Mouse (Mus musculus) liver, embryonic 12.5 days (tissue): ENCODE data around the gene Tnnt1. TPM values are rescaled to one million over a fixed set of nuclear protein-coding genes. Genes with fewer than 3 reads are reported as not detected.
"Not testable (repeated sequence)": the region's sequence is repeated elsewhere in the genome, so short reads cannot be mapped to it uniquely, and the experiment has no call there.

Experiments used
- ATAC-seq: fragments of 200-750 bp; cut with Nextera tagmentation; 2 replicates; pipeline ENCODE4 v1.8.0; 2017; ENCODE audit warnings: moderate number of reproducible peaks, mild to moderate bottlenecking, moderate library complexity
- H3K27ac ChIP-seq: fragments of 300-500 bp; sonication (generic); 2 replicates; pipeline ENCODE4 v1.5.1; 2016; ENCODE audit warnings: mild to moderate bottlenecking
- H3K27me3 ChIP-seq: fragments of 300-500 bp; sonication (generic); replicated peaks from 2 replicates; pipeline ENCODE4 v1.6.1; 2016; ENCODE audit warnings: mild to moderate bottlenecking, moderate library complexity
- H3K36me3 ChIP-seq: fragments of 300-500 bp; sonication (generic); 2 replicates; pipeline ENCODE4 v1.6.1; 2016; ENCODE audit warnings: mild to moderate bottlenecking, moderate library complexity
- H3K4me1 ChIP-seq: fragments of 300-500 bp; sonication (generic); 2 replicates; pipeline ENCODE4 v1.6.1; 2016
- H3K4me2 ChIP-seq: fragments of 300-500 bp; sonication (generic); 2 replicates; pipeline ENCODE4 v1.6.1; 2016; ENCODE audit warnings: mild to moderate bottlenecking, moderate library complexity
- H3K4me3 ChIP-seq: fragments of 300-500 bp; sonication (generic); 2 replicates; pipeline ENCODE4 v1.5.1; 2016; ENCODE audit warnings: mild to moderate bottlenecking, moderate library complexity
- H3K9ac ChIP-seq: fragments of 300-500 bp; sonication (generic); 2 replicates; pipeline ENCODE4 v1.6.1; 2016; ENCODE audit warnings: mild to moderate bottlenecking, moderate library complexity
- H3K9me3 ChIP-seq: fragments of 300-500 bp; sonication (generic); replicated peaks from 2 replicates; pipeline ENCODE4 v1.6.1; 2016; ENCODE audit warnings: mild to moderate bottlenecking, moderate library complexity
- WGBS: fragments of 180-500 bp; shearing (Covaris S2); methylation state at CpG from one replicate; pipeline ENCODE4 v1.1.7; 2016; ENCODE audit not compliant: insufficient replicate concordance; 5-methylcytosine and 5-hydroxymethylcytosine counted together
- polyA plus RNA-seq: library from polyadenylated mRNA; unstranded; fragments of >200 nt; fragmentation: Nextera tagmentation; extraction: Ambion mirVana; gene quantifications from 2 replicates; pipeline ENCODE4 v1.2.1, GENCODE M21; 2016

Gene Tnnt1
- polyA plus RNA-seq, 1 experiment from 2014 or later: 13.7 TPM

DNA sequence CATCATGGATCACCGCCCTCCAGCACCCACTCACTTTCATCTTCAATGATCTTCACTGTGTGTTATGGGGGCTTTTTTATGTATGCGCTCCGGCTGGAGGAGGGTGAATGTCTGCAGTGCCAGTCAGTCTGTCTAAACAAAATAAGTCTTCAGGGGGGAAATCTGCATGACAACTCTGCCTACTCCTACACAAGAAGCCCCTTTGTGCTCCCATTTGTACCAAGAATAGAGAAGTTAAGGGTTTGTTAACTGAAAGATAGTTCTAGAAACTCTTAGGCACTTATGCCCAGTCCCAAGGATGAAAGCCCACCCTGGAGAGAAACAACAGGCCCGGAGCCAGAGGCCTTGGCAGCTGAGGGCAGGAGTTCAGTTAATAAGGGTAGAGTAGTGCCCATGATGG, 20.2 kb upstream of the Tnnt1 start:
- H3K4me2 ChIP-seq: no peak overlapping the region
- WGBS: 80% methylated on average over 4 of the region's 4 CpGs

DNA sequence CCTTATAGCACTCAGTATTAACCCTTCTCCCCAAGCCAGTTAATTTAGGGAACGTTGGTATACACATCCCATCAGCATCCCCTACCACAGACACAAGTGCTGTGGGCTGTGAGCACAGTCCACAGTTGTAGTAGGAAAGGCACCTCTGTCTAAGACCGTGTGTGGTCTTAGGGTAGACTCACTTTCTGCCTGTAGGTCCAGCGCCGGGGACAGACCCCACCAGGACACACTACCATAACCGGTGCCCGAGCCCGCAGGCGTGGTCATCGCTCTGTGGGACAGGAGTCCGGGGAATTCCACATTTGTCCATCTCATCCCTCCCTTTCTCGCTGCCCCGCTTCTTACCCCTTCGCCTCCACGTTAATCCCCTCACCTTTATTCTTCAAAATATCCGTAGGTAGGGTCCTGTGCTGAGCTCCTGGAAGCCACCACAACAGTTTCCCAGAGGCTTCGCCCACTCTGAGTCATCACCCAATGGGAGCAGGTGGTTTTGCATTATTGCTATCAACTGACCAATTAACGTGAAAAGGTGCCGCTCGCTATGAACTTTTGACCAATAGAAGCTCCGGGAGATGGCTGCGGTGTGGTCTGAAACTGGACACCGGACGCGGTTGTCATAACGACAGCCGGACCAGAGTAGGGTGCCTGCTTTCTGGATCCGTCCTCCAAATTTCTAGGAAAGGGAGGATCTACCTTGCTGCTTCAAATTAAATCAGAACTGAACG, 16.0 kb upstream of the Tnnt1 start, which contains the start of gene Dnaaf3:
TSS of gene Dnaaf3 (minus strand) at position 449 of the 725 bp plus-strand sequence.
- Histone ChIP-seq H3K4me3 (peak within 1 kb of the TSS; percentile 28), H3K4me1 (peaks cover 4% of the 10 kb centered on the region), H3K27me3 (peaks cover 32% of the 10 kb centered on the region), H3K27ac (no peak within 1 kb of the TSS), H3K9me3 (no peaks in the 10 kb centered on the region), H3K4me2 (peak within 1 kb of the TSS; percentile 55), H3K36me3 (no peaks in the 10 kb centered on the region), H3K9ac (no peak within 1 kb of the TSS)
- ATAC-seq: peak; percentile 75
- WGBS: 8% methylated on average over 28 of the region's 28 CpGs

More for the DNA sequence above, 20.2 kb upstream of the Tnnt1 start:
- Histone ChIP-seq H3K27ac (no peak overlapping the region), H3K4me1 (no peaks in the 10 kb centered on the region), H3K27me3 (peaks cover 26% of the 10 kb centered on the region), H3K9me3 (no peaks in the 10 kb centered on the region), H3K9ac (no peak overlapping the region), H3K36me3 (no peaks in the 10 kb centered on the region), H3K4me3 (no peak overlapping the region)
- no peak for ATAC-seq

DNA sequence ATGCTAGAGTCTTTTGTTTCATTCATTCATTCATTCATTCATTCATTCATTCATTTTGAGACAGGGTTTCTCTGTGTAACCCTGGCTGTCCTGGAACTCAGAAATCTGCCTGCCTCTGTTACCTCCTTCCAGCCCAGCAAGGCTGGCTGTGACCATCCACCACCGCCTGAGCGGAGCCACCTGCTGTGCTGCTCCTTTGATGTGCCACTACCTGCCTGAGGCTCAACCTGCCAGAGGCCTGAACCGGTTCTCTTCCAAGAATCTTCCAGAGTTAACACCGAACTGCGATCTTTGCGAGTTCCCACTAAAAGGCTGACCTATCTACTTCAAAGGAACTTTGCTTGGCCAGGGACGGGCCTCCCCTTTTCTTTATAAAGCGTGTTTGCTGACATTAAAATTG, 14.0 kb upstream of the Tnnt1 start:
- not testable (repeated sequence) for H3K36me3 ChIP-seq, ATAC-seq, H3K4me3 ChIP-seq, H3K9ac ChIP-seq, H3K27ac ChIP-seq, H3K9me3 ChIP-seq, H3K4me2 ChIP-seq
- 48% methylated on average over 8 of the region's 8 CpGs for WGBS
- peaks cover 32% of the 10 kb centered on the region for H3K27me3 ChIP-seq
- peaks cover 19% of the 10 kb centered on the region for H3K4me1 ChIP-seq

- Histone ChIP-seq H3K9me3 (no peaks in the 10 kb centered on the region), H3K4me2 (peak overlapping the region; percentile 69), H3K4me3 (no peak overlapping the region), H3K27me3 (peaks cover 21% of the 10 kb centered on the region), H3K4me1 (peaks cover 36% of the 10 kb centered on the region), H3K27ac (no peak overlapping the region), H3K36me3 (no peaks in the 10 kb centered on the region), H3K9ac (no peak overlapping the region)
- 54% methylated on average over 18 of the region's 18 CpGs for WGBS
- no peak for ATAC-seq
Measured at GRCm38 (mm10) chr7:4527302-4527689, 11.1 kb upstream of the Tnnt1 start.

DNA sequence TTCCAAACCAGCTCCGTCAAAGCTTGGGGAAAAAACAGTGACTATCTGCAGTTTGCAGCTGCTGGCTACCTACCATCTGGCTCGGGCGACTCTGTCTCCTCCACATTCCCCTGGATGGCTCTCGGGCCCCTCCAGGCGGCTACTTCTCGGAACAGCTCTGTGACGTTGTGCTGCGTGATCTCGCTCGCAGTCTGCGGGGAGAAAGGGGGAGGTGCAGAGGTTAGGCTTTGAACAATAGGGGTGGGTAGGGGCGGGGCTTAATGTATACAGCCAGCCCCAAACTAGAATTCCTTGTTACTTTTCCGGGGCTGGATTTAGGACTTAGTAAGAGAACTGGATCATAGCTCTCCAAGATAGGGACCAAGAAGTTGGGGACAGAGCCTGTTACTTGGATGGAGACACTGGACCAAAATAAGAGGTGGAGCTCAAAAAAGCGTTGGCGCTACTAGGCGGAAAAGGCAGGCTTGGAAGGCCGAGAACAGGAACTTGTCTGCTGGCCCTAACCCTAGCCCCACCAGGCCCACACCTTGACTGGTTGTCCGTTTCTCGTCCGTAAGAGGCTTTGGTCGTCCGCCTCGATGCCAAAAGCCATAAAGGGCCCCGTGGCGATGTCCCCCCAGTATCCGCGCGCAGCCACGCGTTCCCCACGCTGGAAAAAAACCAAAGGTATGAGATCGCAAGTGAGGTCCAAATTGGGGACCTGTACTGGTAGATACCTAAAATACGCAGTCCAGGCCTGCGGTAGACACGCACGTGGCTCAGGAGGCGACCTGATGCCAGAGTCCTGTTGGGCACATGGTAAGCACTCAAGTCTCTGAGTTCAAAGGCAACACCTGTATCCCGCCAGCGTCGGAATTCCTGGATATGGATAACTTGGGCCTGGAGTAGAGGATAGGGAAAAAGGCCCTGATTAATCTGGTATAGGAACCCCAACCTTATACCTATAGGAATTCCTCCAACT, 10.4 kb upstream of the Tnnt1 start:
- 18% methylated on average over 40 of the region's 40 CpGs for WGBS
- peak; percentile 85 for ATAC-seq
- Histone ChIP-seq H3K9me3 (no peaks in the 10 kb centered on the region), H3K36me3 (no peaks in the 10 kb centered on the region), H3K4me1 (peaks cover 43% of the 10 kb centered on the region), H3K4me3 (peak overlapping the region; percentile 47), H3K27me3 (peaks cover 21% of the 10 kb centered on the region), H3K27ac (no peak overlapping the region; the same call in 1 of the 2 replicates), H3K9ac (peak overlapping the region; percentile 60), H3K4me2 (peak overlapping the region; percentile 69)

- ATAC-seq, H3K4me2 ChIP-seq, H3K4me3 ChIP-seq, H3K9ac ChIP-seq, H3K36me3 ChIP-seq, H3K27ac ChIP-seq, H3K9me3 ChIP-seq: not testable (repeated sequence)
- Histone ChIP-seq H3K4me1 (peaks cover 53% of the 10 kb centered on the region), H3K27me3 (peaks cover 26% of the 10 kb centered on the region)
- 61% methylated on average over 15 of the region's 15 CpGs for WGBS
Measured at GRCm38 (mm10) chr7:4524212-4524922, 8.2 kb upstream of the Tnnt1 start, which contains the start of gene Tnni3. Gene Tnni3, minus strand, starts transcription at chr7:4524229.

GRCm38 (mm10) chr7:4523205-4524130, 7.3 kb upstream of the Tnnt1 start:
- 72% methylated on average over 33 of the region's 33 CpGs for WGBS
- no peak overlapping the region for H3K27ac ChIP-seq
- H3K4me2 ChIP-seq: no peak overlapping the region
- no peaks in the 10 kb centered on the region for H3K36me3 ChIP-seq
- H3K4me3 ChIP-seq: no peak overlapping the region
- H3K27me3 ChIP-seq: peaks cover 26% of the 10 kb centered on the region
- no peak overlapping the region for H3K9ac ChIP-seq
- no peak for ATAC-seq
- H3K9me3 ChIP-seq: no peaks in the 10 kb centered on the region
- peaks cover 55% of the 10 kb centered on the region for H3K4me1 ChIP-seq

- 23% methylated on average over 6 of the region's 6 CpGs for WGBS
- H3K4me2 ChIP-seq: no peak overlapping the region
- no peaks in the 10 kb centered on the region for H3K9me3 ChIP-seq
- H3K9ac ChIP-seq: no peak overlapping the region
- H3K27ac ChIP-seq: no peak overlapping the region
- H3K4me1 ChIP-seq: peaks cover 55% of the 10 kb centered on the region
- no peaks in the 10 kb centered on the region for H3K36me3 ChIP-seq
- no peak overlapping the region for H3K4me3 ChIP-seq
- peaks cover 26% of the 10 kb centered on the region for H3K27me3 ChIP-seq
- ATAC-seq: 0 out of 2 replicates have a peak, but pooled peaks have one; percentile 28
Measured at GRCm38 (mm10) chr7:4522292-4522691, 6.1 kb upstream of the Tnnt1 start.

DNA sequence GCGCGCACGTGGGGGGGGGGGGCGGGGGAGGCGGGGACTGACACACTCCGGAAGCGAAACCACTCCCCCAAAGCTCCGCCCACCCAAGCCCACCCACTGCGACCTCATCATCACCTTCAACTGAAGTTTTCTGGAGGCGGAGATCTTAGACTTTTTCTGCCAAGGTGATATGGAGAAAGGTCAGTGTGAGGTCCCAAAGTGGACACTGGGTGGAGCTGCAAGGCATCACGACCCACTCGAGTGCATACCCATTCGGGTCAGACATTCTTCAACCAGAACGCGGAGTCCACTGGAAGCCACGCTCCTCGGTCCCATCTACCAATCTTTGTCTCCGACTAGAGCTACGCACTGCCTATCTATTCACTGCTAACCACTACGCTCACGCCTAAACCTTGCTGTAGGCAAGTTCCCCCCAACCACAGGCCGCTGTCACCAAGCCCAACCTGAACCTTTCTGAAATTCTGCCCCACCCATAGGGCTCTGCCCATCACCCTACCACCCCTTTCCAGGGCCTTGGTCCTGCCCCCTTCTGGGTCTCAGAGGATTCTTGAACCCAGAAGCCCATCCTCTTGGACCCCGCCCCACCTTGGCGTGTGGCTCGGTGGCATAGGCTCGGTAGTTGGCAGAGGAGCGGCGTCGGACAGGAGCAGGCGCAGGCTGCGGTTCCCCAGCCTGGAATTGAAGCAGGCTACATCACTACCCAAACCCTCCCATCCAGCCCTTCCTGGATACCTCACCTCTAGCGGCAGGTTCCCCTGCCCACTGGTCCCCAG, 5.2 kb upstream of the Tnnt1 start:
- WGBS: 23% methylated on average over 32 of the region's 32 CpGs
- H3K36me3 ChIP-seq: no peaks in the 10 kb centered on the region
- H3K9me3 ChIP-seq: no peaks in the 10 kb centered on the region
- peaks cover 54% of the 10 kb centered on the region for H3K4me1 ChIP-seq
- H3K27me3 ChIP-seq: peaks cover 26% of the 10 kb centered on the region
- peak overlapping the region; percentile 23 for H3K4me3 ChIP-seq
- H3K27ac ChIP-seq: no peak overlapping the region
- peak overlapping the region; percentile 60 for H3K4me2 ChIP-seq
- no peak for ATAC-seq
- H3K9ac ChIP-seq: no peak overlapping the region

DNA sequence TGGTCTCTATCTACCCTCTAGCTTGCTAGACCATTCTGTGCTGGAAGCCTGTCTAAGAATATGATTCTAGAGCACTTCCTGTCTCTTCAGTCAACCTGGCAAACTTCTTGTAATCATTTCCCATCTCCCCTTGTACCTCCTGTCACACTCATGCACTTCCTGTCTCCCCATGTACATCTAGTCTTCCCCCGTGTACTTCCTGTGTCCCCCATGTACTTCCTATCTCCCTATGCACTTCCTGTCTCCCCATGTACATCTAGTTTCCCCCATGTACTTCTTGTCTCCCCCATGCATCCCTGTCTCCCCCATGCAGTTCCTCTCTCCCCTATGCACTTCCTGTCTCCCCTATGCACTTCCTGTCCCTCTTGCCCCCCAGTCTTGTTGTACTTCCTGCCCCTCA, 2.3 kb upstream of the Tnnt1 start:
- Histone ChIP-seq H3K4me2 (no peak overlapping the region), H3K27me3 (peaks cover 26% of the 10 kb centered on the region), H3K36me3 (no peaks in the 10 kb centered on the region), H3K4me3 (no peak overlapping the region), H3K9ac (no peak overlapping the region), H3K9me3 (no peaks in the 10 kb centered on the region), H3K4me1 (peaks cover 52% of the 10 kb centered on the region), H3K27ac (no peak overlapping the region)
- WGBS: 36% methylated on average over 1 of the region's 1 CpGs
- no peak for ATAC-seq
